Mouse (Mus musculus) left cerebral cortex, adult 18-20 months (tissue): ENCODE measurements around the gene Alpk3. TPM values are rescaled to one million over a fixed set of nuclear protein-coding genes. Genes with fewer than 3 reads are reported as not detected.

Experiments used
- DNase-seq, 2 experiments: peaks; one replicate each; pipeline ENCODE4 v3.0.0; 2021 to 2022; ENCODE audit warnings: low spot score in 2 of 2, mixed read lengths in 1 of 2
- long read RNA-seq, 2 experiments: library from polyadenylated mRNA; stranded (forward); transcript quantifications; one replicate each; pipeline ENCODE4 v2.0.0; 2021
- total RNA-seq, 2 experiments: library from RNA; stranded (reverse); gene quantifications; 2 replicates each; pipeline ENCODE4 v1.2.3; 2021

The Alpk3 gene
- under 1 TPM; 0.23 to 0.30 TPM for total RNA-seq
- long read RNA-seq, experiment 1: 0 reads
- long read RNA-seq, experiment 2: 0 reads

DNA sequence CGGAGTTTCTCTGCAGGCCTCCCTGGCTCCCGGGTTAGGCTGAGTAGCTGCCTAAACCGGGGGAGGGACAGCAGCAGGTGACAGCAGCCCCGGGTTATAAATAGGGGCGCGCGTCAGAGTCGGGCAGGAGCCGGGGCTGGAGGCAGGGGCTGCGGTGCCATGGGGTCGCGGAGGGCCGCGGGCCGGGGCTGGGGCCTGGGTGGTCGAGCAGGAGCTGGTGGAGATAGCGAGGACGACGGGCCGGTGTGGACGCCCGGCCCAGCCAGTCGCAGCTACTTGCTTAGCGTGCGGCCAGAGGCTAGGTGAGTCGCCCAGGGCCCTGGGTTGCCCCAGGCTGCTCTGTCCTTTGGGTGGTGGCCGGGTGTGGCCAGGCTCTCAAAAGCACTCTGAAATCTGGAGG is at the start of gene Alpk3:
Alpk3 (plus strand) TSS at position 130 of the 400 bp plus-strand sequence.
- no peak for DNase-seq

DNA sequence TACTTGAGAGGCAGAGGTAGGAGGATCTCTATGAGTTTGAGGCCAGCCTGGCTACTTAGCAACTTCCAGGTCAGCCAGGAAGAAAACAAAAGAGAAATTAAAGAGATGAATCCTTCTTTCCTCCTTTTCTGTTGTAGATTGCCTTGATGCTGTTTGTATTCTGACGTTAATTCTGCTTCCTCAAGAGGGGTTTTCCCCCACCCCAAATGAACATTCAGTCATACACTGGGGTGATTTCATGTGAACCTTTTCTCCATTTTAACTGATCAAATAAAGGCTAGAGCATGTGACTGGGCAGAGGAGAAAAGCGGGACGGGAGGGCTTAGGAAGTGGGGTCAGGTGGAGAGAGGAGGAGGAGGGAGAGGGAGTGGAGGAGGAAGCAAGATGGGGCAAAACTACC is 49.1 kb upstream of the Alpk3 start:
- no peak for DNase-seq

DNA sequence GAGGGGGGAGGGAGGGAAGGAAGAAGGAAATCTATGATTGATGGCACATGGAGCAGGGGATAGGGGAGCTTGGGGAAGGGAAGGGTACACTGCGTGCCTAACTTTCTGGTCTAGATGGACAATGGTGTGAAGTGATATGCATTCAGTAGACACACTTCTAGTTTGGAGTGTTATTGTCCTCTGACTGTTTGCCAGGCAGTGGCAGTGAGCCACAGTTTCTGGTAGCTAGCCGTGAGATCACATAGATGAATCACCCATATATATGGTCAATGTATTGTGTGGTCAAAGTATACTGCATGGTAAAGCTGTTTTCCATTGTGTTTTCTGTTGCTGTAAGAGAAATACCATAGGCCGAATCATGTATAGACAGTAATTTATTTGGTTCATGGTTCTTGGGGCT is 45.8 kb upstream of the Alpk3 start:
- no peak for DNase-seq

DNA sequence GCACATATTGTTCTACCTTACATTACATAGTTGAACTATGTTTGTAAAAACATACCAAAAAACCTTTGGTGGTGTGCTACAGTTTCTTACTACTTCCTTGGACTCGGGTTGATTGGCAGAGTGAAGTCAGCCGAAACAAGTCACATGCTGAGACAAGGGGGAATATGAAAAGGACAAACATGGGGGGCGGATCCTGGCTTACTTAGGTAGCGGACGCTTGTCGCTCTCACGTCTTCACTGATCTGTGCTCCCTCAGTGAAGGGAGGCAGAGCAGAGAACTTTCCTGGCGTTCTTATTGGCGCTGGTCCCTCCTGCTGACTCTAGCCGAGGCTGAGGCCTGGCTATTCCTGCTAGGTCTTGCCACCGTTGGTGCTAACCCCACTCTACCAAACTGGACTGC is 37.1 kb upstream of the Alpk3 start:
- DNase-seq: no peak

DNA sequence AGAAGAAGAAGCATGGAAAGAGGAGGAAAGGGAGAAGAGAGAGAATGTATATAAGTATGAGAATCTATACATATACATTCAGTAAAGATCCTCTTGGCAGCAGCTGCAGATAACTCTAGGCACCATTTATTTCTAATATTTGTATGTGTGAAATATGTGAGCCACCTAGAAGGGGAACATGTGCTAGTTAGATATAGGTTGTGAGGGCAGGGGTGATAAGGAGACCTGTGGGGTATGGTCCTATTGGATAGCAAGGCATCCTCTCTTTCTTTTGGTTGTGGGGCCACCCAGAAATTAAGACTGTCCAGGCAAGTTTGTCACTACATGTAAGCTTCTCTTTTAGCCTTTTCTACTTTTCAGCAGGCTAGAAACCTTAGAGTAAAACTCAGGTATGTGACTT is 34.7 kb upstream of the Alpk3 start:
- DNase-seq: no peak

DNA sequence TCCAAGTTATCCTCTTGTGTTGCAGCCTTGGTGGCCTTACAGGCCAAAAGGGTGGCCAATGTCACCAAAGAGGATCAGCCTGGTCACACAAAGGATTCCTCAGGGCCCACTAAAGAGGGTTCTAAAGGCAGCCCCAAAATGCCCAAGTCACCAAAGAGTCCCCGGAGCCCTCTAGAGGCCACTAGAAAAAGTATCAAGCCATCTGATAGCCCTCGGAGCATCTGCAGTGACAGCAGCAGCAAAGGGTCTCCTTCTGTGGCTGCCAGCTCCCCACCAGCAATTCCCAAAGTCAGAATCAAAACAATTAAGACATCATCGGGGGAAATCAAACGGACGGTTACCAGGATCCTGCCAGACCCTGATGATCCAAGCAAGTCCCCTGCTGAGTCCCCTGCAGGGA is 33.3 kb upstream of the Alpk3 start:
- DNase-seq: no peak

DNA sequence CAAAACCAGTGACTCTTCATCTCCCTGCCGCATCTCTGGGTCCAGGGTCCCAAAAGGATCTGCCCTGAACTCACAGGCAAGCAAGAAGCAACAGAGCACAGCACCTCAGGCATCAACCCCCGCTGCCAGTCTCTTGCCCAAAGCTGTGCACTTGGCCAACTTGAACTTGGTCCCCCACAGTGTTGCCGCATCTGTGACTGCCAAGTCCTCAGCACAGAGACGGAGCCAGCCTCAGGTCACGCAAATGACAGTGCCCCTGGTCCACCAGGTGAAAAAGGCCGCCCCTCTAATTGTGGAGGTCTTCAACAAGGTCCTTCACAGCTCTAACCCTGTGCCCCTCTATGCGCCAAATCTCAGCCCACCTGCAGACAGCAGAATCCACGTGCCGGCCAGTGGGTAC is 32.7 kb upstream of the Alpk3 start:
- DNase-seq: no peak

DNA sequence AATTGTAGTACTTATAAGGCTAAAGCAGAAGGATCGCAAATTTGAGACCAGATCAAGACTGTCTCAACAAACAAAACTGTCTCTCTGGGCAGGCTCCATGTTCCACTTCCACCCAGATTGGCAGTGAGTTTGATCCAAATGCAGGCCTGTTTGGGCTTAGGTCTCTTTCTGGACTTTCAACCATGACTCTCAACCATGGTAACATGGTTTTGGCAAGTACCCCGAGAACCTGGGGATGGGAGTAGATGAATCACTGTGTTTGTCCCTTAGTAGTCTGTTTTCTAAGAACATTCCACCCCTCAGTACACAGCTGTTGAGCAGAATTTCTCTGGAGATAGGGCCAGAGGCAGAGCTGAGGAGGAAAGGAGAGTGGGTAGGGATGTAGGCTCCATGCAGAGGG is 31.6 kb upstream of the Alpk3 start:
- DNase-seq: no peak

DNA sequence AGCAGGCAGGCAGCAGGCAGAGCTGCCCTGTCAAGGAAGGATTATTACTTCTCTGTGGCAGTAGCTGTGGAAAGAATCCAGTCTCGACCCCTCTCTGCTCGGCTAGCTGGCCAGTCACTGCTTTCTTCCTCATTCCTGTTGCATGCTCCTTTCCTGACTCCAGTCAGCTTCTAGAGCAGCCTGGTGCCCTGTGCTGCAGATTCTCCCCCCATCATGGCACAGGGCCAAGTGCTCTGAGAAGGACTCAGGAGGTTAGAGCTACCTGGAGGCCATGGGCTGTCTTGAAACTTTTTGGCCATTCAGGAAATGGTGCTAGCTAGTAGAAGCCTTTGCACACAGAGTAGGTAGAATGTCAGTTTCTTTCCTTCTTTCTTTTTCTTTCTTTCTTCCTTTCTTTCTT is 17.7 kb upstream of the Alpk3 start:
- no peak for DNase-seq

DNA sequence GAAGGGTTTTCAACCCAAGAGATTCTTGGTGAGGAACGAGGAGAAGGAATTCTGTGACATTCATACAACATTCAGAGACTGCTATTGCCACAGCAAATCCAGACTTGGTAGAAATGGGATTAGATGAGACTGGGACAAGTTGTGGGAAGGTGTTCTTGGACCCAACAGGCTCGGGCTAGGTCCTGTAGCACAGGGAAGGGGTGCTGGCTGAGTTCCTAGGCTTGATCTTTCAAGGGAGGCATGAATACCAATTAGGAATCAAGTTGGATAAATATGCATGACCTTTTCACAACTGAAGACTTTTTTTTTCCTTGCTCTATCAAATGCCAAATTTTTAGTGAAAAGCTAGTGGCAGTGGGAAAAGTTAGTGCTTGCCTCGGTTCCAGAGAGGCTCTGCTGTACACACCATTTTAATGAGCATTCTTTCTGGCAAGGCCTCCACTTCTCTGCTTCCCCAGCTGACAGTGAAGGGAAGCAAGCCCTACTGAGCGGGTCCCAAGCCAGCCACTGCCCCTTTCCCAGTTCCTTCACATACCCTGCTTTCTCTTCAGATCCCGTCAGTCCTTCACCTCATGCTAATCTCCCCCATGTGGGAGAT is 14.3 kb upstream of the Alpk3 start:
- no peak for DNase-seq

DNA sequence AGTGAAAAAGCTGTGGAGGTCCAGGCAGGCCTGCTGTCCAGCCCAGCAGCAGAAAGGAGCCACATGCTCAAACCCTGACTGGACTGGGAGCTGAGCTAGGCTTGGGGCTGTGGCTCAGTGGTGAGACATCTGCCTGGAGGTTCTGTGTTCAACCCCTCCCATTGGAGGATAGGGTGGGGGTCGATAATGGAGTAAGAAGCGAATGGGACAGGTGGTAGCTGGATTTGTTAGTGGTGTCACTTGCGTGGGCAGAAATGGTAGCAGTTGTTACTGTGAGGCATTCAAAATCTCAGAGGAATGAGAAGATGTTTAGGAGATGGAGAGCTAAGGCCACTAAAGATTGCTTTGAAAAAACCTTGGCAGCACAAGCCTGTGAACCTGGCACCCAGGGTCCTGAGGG is 9.6 kb upstream of the Alpk3 start:
- no peak for DNase-seq

DNA sequence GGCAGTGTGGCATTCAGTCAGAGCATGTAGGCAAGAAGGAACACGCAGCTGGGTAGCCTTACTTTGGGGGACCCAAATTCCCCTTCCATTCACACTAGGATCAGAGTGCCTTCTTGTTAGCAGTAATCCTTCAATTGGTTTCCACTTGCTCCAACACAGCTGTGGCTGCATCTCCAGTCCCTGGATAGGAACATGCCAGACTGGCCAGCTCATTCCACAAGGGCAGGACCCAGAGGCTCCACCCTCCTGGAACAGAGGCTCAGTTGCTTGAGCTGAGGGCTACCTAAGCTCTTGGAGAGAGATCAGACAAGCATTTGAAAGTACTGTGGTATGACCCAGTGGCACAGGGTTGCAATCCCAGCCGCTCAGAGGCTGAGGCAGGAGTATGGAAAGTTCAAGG is 8.9 kb upstream of the Alpk3 start:
- no peak for DNase-seq

DNA sequence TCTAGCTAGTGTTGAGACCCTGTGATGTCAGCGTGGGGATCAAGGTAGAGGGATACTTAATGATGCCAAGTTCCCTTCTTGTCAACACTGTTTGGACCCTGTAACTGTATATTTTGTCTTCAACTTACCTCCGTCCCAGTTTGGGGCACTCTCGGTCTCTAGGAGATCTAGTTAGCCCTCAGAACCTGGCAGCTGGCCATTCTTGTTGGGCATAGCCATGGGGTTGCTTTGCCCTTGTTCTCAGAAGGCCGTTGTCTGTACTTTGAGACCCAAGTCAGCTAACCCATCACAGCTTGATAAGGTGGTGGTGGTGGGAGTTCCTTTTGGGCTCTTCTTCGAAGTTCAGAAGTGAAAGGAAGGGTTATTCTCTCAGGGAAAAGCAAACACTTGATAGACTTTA is 7.4 kb upstream of the Alpk3 start:
- DNase-seq: no peak

DNA sequence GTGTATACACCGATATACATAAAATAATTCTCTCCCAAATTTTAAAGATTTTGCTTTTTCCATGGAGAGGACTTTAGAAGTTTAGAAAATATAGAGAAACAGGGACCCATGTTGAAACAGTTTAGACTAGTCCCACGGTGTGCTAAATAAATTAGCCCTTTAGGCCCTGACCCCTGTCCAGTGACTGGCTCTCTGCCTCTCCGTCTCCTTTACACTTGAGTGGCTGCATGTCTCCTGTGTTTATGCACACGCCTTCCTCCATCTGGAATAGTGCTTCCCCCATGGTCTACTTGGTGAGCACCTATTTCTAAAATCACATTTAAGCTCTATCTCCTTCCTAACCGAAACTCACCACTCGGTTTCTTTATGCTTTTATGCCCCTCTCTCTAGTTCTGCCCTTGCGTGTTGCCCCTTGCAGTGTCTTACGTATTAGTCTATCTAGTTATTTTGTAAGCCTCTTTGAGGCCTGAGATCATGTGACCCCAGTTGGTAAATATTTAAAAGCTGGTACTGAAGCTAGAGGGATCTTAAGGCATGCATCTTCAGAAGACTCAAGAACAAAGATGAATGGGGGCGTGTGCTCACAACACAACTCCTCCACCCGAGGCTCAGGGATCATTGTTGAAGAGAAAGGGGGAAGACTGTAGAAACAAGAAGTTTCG is 1.6 kb upstream of the Alpk3 start:
- no peak for DNase-seq

DNA sequence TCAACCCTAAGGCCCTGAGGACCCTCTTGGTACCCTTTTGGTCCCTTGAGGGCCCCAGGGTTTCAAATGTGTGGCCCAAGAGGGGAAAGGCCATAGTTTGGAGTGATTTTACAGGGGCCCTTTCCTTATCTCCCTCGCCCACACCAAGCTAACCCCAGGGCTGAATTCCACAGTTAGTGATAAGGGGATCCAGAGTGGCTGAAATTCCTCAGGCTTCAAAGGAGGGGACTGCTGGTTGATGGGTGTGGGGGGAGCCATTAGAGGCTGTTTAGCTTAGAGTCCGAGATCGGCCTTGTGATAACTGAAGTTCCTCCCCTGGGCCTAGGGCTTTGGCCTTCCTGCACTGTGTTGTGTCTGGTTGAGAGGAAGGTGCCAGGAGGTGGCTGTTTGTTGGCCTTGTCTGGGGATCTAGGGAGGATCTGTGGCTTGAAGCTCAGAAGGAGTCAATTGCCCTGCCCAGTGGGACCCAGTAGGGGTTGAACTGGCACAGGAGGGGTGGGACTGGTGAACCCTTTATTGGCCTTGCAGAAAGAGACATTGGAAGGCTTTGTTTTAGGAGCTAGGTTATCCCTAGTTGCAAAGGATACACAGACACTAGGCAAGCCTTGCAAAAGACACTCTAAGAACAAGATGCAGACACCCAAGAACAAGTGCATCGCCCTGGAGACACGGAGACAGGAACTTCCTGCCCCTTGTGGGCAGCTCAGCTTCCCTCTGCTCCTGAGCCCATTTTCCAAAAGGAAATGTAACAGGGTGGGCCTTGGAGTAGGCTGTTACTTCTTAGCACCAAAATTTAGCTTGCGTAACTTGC is 706 bp downstream of the Alpk3 start:
- no peak for DNase-seq

DNA sequence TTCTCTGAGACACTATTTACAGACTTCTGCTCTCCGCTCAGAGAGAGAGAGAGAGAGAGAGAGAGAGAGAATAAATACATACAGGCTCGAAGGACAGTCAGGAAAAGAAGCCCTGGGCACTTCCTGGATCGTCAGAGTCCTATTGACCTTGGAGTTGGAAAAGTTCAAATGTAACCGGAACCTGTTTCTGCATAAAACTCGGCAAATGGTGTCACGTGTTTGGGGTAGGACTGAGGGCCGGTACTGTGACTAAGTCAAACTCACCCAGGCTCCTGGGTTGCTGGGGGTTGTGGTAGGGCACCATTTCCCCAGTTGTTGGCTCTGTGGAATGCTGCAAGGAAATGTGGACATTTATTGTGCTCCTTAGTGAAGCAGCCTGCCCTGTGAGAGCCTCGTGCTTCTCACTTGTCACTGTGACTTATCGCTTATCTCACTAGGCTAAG is 1.3 kb downstream of the Alpk3 start:
- DNase-seq: no peak

DNA sequence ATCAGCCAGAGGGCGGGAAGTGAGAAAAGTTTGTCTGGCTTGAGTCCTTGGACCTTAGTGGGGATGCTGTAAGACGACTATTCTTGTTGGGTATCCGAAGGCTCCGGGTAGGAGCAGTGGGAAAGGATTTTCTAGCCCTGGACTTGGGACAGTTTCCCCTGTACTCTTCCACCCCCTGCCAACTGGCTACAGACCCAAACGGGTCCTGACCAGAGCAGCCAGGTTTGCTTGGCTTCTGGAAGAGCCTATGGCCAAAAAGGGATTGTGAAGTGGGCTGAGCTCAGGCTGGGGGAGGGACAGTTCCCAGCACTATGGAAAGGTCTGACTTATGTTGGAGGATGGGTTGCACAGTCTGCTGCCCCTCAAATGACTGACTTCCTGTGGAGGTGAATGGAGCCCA is 2.0 kb downstream of the Alpk3 start:
- no peak for DNase-seq

DNA sequence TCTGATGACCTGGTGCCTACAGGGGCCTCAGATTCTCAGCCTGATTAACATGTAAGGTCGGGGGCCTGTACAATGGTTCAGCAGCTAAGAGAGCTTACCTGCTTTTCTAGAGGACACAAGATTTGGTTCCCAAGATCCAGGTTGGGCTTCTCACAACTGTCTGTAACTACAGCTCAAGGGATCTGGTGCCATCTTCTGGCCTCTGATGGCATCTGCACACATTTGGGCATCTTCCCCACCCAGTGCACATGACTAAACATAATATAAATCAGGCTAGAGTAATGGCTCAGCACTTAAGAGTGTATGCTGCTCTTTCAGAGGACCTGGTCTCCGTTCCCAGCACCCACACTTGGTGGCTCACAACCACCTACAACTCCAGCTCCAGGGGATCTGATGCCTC is 3.5 kb downstream of the Alpk3 start:
- no peak for DNase-seq

DNA sequence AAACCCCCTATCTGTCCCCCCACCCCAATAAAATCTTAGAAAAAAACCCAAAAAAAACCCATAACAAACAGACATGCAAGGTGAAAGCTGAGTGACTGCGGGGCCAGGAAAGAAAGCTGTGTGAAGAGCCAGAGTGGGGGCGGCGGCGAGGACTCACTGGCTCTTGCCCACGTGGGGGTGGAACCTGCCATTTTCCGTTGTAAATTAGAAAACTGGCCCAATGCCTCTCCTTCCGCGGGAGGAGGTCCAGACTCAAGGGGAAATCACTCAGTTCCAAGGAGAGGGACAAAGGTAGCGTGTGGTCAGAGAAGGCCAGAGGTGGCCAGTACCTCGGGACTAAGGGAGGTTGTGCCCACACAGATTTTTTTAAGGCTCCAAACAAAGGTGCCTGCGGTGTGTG is 4.5 kb downstream of the Alpk3 start:
- DNase-seq: peak; percentile 33 to 43

DNA sequence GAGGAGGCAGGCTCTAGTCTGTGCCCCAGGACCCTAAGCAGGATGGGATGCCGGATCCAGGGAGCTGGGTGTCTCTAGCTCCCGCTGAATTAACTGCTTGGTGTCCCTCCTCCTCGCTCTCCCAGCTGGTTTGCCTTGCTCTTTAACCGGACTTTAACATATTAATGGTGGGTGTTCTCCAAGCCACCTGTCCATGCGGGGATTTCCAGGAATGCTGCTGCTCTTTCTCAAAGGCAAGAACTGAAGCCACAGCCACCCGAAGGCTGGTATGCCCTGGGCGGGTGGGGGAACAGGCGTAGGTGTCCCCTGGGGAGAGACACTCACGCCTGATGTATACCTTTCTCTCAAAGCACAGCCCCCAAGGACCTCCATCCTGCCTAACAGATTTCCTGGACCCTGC is 5.9 kb downstream of the Alpk3 start:
- no peak for DNase-seq

DNA sequence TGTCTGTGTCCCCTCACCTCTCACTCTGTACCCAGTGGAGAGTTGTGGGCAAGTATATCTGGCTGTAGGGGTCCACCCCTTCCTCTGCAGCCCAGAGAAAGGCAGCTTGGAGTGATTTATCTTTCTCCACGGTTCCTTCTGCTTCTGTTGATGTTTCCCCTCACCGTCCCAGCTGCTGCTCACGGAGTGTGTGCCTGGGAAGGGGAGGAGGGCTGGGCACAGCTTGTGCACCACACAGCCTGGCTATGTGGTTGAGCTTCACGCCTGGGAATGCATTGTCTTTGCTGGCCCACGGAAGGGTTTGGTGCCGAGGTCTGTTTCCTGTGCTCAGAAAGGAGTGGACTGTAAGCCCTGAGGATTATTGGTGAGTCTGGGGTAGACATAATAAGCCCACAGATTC is 9.3 kb downstream of the Alpk3 start:
- no peak for DNase-seq

DNA sequence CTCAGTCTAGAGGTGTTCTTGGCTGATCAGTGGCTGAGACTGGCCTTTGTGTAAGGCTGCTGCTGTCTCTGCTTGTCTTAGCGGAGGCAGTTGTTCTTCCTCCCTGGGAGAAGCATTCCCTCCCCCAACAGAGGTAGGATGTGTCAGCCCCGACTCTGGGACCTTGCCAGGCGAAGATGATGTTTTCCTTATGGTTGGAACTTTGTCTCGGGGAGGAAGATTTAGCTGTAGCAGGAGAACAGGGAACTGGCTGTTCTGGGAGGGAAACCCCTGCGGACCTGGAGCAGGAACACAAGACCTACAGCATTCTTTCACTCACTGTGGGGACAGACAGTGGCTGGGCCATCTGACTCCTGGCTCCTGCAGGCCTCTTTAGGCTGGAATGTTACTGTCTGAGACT is 15.1 kb downstream of the Alpk3 start:
- peak; percentile 51 to 66 for DNase-seq
